Mouse (Mus musculus): Measurements from ENCODE around the gene Gm19684.
"Not testable (repeated sequence)": the region's sequence is repeated elsewhere in the genome, so short reads cannot be mapped to it uniquely, and the experiment has no call there.

GRCm38 (mm10) chr17:36146937-36147336 lies 25.5 kb downstream of the Gm19684 start:
- TF ChIP-seq GATA1, TAL1 (IDR thresholded peaks at IDR 0.05; ENCODE audit: low read length): not testable (repeated sequence)

Measured in erythroblast, embryonic 14.5 days (primary cell).